28 mouse cellular contexts compared by ENCODE assay signal in the genomic region with DNA sequence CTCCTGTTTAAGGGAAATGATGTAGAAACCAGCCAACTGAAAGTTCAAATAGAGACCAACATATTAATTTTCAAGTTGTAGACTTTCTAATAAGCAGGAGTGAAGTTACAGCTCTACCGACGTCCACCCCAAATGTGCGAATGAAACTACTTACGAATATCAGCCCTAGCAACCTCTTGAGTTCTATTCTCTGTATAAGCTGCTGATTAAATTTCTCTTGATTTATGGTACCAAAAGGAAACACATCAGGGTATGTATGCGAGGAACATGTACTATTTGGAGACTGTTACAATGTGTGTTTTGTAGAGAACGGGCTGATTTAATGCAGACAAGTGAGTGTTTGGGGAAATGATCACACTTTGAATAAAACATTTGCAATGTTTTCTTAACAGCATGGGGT.
DNase-seq lines count a peak whose midpoint lies in the region; ATAC-seq and TF ChIP-seq lines count a peak whose summit lies in the region.
"Had no signal": no experiment of that assay in that cellular context is flagged by ENCODE, and none has a peak within 500 bp of the region (broad histone marks: within the 10 kb centered on the region; RNA-seq: fewer than 3 reads in every experiment).

No protein-coding gene starts in this region.

- peak; percentile 62; the same call in 1 of the 2 replicates for ATAC-seq in limb, embryonic 11.5 days (ENCODE audit: insufficient number of reproducible peaks, low FRiP score, low TSS enrichment, low read depth)
- ATAC-seq in limb, embryonic 14.5 days (ENCODE audit: low FRiP score, low read depth): peak; percentile 60; the same call in 1 of the 2 replicates
- no peak for ATAC-seq in monocyte, adult 5-6 weeks (replicated peaks; ENCODE audit: insufficient number of reproducible peaks, low FRiP score, low TSS enrichment, poor library complexity, severe bottlenecking)
- ATAC-seq: activated CD4-positive, CD25-positive, alpha-beta regulatory T cell, adult 4 months; CD4-positive, CD25-positive, alpha-beta regulatory T cell, adult 4 months; forebrain, embryonic 14.5 days; forebrain, embryonic 16.5 days; Patski had no signal

- no peak overlapping the region for H3K4me3 ChIP-seq in limb, embryonic 11.5 days (ENCODE audit: low read depth, low read length)
- no peak overlapping the region for H3K4me3 ChIP-seq in limb, embryonic 10.5 days
- no peak overlapping the region for H3K4me3 ChIP-seq in limb, embryonic 14.5 days (replicated peaks; ENCODE audit: low read length)
- H3K4me3 ChIP-seq: embryonic facial prominence, embryonic 10.5 days; embryonic facial prominence, embryonic 12.5 days; erythroblast, embryonic 14.5 days; forebrain, embryonic 10.5 days; forebrain, embryonic 12.5 days had no signal

- H3K9ac ChIP-seq in limb, embryonic 11.5 days (ENCODE audit: low read length): no peak overlapping the region
- H3K9ac ChIP-seq in limb, embryonic 14.5 days (ENCODE audit: low read depth, low read length, severe bottlenecking): no peak overlapping the region
- H3K9ac ChIP-seq: embryonic facial prominence, embryonic 12.5 days; forebrain, embryonic 12.5 days had no signal

- H3K9me3 ChIP-seq in limb, embryonic 11.5 days (ENCODE audit: control insufficient read depth, low read length): no peaks in the 10 kb centered on the region
- no peaks in the 10 kb centered on the region for H3K9me3 ChIP-seq in limb, embryonic 10.5 days (replicated peaks)
- no peaks in the 10 kb centered on the region for H3K9me3 ChIP-seq in limb, embryonic 14.5 days (ENCODE audit: control insufficient read depth, low read length)
- H3K9me3 ChIP-seq: embryonic facial prominence, embryonic 10.5 days; embryonic facial prominence, embryonic 12.5 days; forebrain, embryonic 10.5 days; forebrain, embryonic 12.5 days; G1E had no signal

- H3K36me3 ChIP-seq in limb, embryonic 11.5 days (ENCODE audit: control insufficient read depth, insufficient read depth, low read length): no peaks in the 10 kb centered on the region
- no peaks in the 10 kb centered on the region for H3K36me3 ChIP-seq in limb, embryonic 10.5 days
- no peaks in the 10 kb centered on the region for H3K36me3 ChIP-seq in limb, embryonic 14.5 days (ENCODE audit: control insufficient read depth, insufficient read depth, low read length)
- H3K36me3 ChIP-seq: embryonic facial prominence, embryonic 10.5 days; embryonic facial prominence, embryonic 12.5 days; forebrain, embryonic 10.5 days; forebrain, embryonic 12.5 days; G1E had no signal

- 39% methylated on average over 6 of the region's 6 CpGs for WGBS in limb, embryonic 11.5 days
- 63% methylated on average over 6 of the region's 6 CpGs for WGBS in limb, embryonic 10.5 days
- 36% methylated on average over 6 of the region's 6 CpGs for WGBS in limb, embryonic 14.5 days

- H3K4me1 ChIP-seq in limb, embryonic 11.5 days (ENCODE audit: control insufficient read depth, insufficient read depth, low read length): no peaks in the 10 kb centered on the region
- peaks cover 22% of the 10 kb centered on the region for H3K4me1 ChIP-seq in limb, embryonic 10.5 days
- H3K4me1 ChIP-seq in limb, embryonic 14.5 days (ENCODE audit: control insufficient read depth, insufficient read depth, low read length): peaks cover 12% of the 10 kb centered on the region; the same call in 1 of the 2 replicates
- H3K4me1 ChIP-seq: embryonic facial prominence, embryonic 10.5 days; embryonic facial prominence, embryonic 12.5 days; forebrain, embryonic 10.5 days; forebrain, embryonic 12.5 days had no signal

- TF ChIP-seq POLR2A in limb, embryonic 14.5 days (IDR thresholded peaks at IDR 0.05; ENCODE audit: borderline replicate concordance, extremely low read depth, insufficient read depth, insufficient read length): no peak

- no peak overlapping the region for H3K4me2 ChIP-seq in limb, embryonic 11.5 days (ENCODE audit: low read depth, severe bottlenecking)
- H3K4me2 ChIP-seq in limb, embryonic 14.5 days (replicated peaks; ENCODE audit: low read depth, low read length, severe bottlenecking): no peak overlapping the region
- H3K4me2 ChIP-seq: embryonic facial prominence, embryonic 12.5 days; forebrain, embryonic 12.5 days had no signal

- no peak for DNase-seq in limb, embryonic 11.5 days (ENCODE audit: low spot score)
- DNase-seq in limb, embryonic 10.5 days (ENCODE audit: low spot score): no peak
- peak; percentile 10 for DNase-seq in hindlimb bud, embryonic 11.5 days (ENCODE audit: extremely low spot score, low read depth, low spot score)
- no peak for DNase-seq in limb, embryonic 14.5 days (ENCODE audit: low spot score)
- DNase-seq in adipocyte (ENCODE audit: low spot score): no peak
- DNase-seq in lung, adult 18-20 months: no peak
- DNase-seq: adrenal gland, adult 2 months; adrenal gland, postnatal 10 days; adrenal gland, postnatal 25 days; B cell, adult 2 months; cerebellum, adult 11-12 months; cerebellum, adult 2 months; cerebellum, adult 9-10 months; cerebellum, postnatal 10 days; cerebellum, postnatal 25 days had no signal

- H3K27me3 ChIP-seq in limb, embryonic 11.5 days (ENCODE audit: control insufficient read depth, insufficient read depth, low read length): no peaks in the 10 kb centered on the region
- H3K27me3 ChIP-seq in limb, embryonic 10.5 days (ENCODE audit: low read depth, poor library complexity, severe bottlenecking): no peaks in the 10 kb centered on the region
- no peaks in the 10 kb centered on the region for H3K27me3 ChIP-seq in limb, embryonic 14.5 days (ENCODE audit: control insufficient read depth, insufficient read depth, low read length)
- H3K27me3 ChIP-seq: CH12.LX; embryonic facial prominence, embryonic 12.5 days; forebrain, embryonic 12.5 days had no signal

- no peak overlapping the region for H3K27ac ChIP-seq in limb, embryonic 11.5 days (replicated peaks; ENCODE audit: low read depth, low read length)
- no peak overlapping the region for H3K27ac ChIP-seq in limb, embryonic 10.5 days
- H3K27ac ChIP-seq in limb, embryonic 14.5 days (replicated peaks; ENCODE audit: low read depth, low read length): no peak overlapping the region
- H3K27ac ChIP-seq: embryonic facial prominence, embryonic 10.5 days; embryonic facial prominence, embryonic 12.5 days; forebrain, embryonic 10.5 days; forebrain, embryonic 12.5 days had no signal
